Mouse (Mus musculus) skeletal muscle tissue, adult 2 months (tissue): Measurements from ENCODE around the gene Sh3rf1.
A peak's percentile ranks its signal among the peaks of the same experiment; 100 is the strongest.
"Not testable (repeated sequence)": the region's sequence is repeated elsewhere in the genome, so short reads cannot be mapped to it uniquely, and the experiment has no call there.

ENCODE experiments used
- DNase-seq: peaks from one replicate; pipeline ENCODE4 v3.0.0-alpha.2; 2012; ENCODE audit warnings: low read depth, low spot score

The Sh3rf1 gene

GRCm38 (mm10) chr8:61362301-61362913, 138.7 kb downstream of the Sh3rf1 start:
- no peak for DNase-seq

GRCm38 (mm10) chr8:61373303-61373702, 149.6 kb downstream of the Sh3rf1 start:
- DNase-seq: no peak

GRCm38 (mm10) chr8:61374059-61374755, 150.5 kb downstream of the Sh3rf1 start:
- no peak for DNase-seq

GRCm38 (mm10) chr8:61375205-61375604, 151.5 kb downstream of the Sh3rf1 start:
- no peak for DNase-seq

- DNase-seq: no peak
Measured at GRCm38 (mm10) chr8:61378847-61379698, 155.4 kb downstream of the Sh3rf1 start.

- DNase-seq: no peak
Measured at GRCm38 (mm10) chr8:61384536-61384935, 160.9 kb downstream of the Sh3rf1 start.

- no peak for DNase-seq
Measured at GRCm38 (mm10) chr8:61385502-61386191, 162.0 kb downstream of the Sh3rf1 start.

GRCm38 (mm10) chr8:61386645-61387044, 163.0 kb downstream of the Sh3rf1 start:
- no peak for DNase-seq

- no peak for DNase-seq
Measured at GRCm38 (mm10) chr8:61387501-61387963, 163.9 kb downstream of the Sh3rf1 start.

- no peak for DNase-seq
Measured at GRCm38 (mm10) chr8:61388341-61388740, 164.7 kb downstream of the Sh3rf1 start.

GRCm38 (mm10) chr8:61390307-61391057, 166.8 kb downstream of the Sh3rf1 start:
- DNase-seq: no peak

GRCm38 (mm10) chr8:61391058-61391434, 167.4 kb downstream of the Sh3rf1 start:
- DNase-seq: peak; percentile 34

- no peak for DNase-seq
Measured at GRCm38 (mm10) chr8:61397139-61397538, 173.5 kb downstream of the Sh3rf1 start.

GRCm38 (mm10) chr8:61397755-61398154, 174.1 kb downstream of the Sh3rf1 start:
- no peak for DNase-seq

- no peak for DNase-seq
Measured at GRCm38 (mm10) chr8:61402861-61403260, 179.2 kb downstream of the Sh3rf1 start.

GRCm38 (mm10) chr8:61403266-61404177, 179.8 kb downstream of the Sh3rf1 start:
- no peak for DNase-seq

GRCm38 (mm10) chr8:61404178-61404560, 180.5 kb downstream of the Sh3rf1 start:
- DNase-seq: no peak

GRCm38 (mm10) chr8:61409081-61409480, 185.4 kb downstream of the Sh3rf1 start:
- DNase-seq: no peak

- DNase-seq: not testable (repeated sequence)
Measured at GRCm38 (mm10) chr8:61409712-61410111, 186.0 kb downstream of the Sh3rf1 start.

- DNase-seq: no peak
Measured at GRCm38 (mm10) chr8:61419521-61419920, 195.8 kb downstream of the Sh3rf1 start.
